Mouse (Mus musculus) cerebellum, adult 2 months (tissue): Measurements from ENCODE around the gene Rps3a1. TPM values are rescaled to one million over a fixed set of nuclear protein-coding genes. Genes with fewer than 3 reads are reported as not detected.

Source experiments
- DNase-seq, 2 experiments: peaks; one replicate each; pipeline ENCODE4 v3.0.0; 2021
- H3K27ac ChIP-seq: fragments of 200-500 bp; 2 replicates; pipeline ENCODE4 v1.5.1; 2012; ENCODE audit warnings: low read length, control low read depth, inconsistent platforms; ENCODE audit not compliant: insufficient read depth
- H3K27me3 ChIP-seq: fragments of 200-500 bp; 2 replicates; pipeline ENCODE4 v1.6.1; 2012; ENCODE audit warnings: inconsistent platforms, mild to moderate bottlenecking, low read length, moderate library complexity; ENCODE audit not compliant: control insufficient read depth, insufficient read depth
- H3K4me1 ChIP-seq: fragments of 200-500 bp; 2 replicates; pipeline ENCODE4 v1.6.1; 2011; ENCODE audit warnings: low read length; ENCODE audit not compliant: control insufficient read depth, insufficient read depth
- H3K4me3 ChIP-seq: fragments of 200-500 bp; replicated peaks from 2 replicates; pipeline ENCODE3; 2011; ENCODE audit warnings: mild to moderate bottlenecking, low read depth, low read length, control low read depth; ENCODE audit not compliant: insufficient read depth
- CTCF ChIP-seq: fragments of 200-500 bp; IDR thresholded peaks from 2 replicates; pipeline ENCODE4 v1.5.1; 2011; ENCODE audit warnings: low read depth, mild to moderate bottlenecking, control low read depth, low read length, moderate library complexity, borderline replicate concordance; ENCODE audit not compliant: insufficient read depth
- POLR2A ChIP-seq: fragments of 200-500 bp; IDR thresholded peaks from 2 replicates; pipeline ENCODE4 v1.6.1; 2011; ENCODE audit warnings: low read length, control low read depth, borderline replicate concordance; ENCODE audit not compliant: insufficient read depth
- WGBS: fragments of 180-500 bp; shearing (Covaris S2); methylation state at CpG from one replicate; pipeline ENCODE4 v1.1.7; 2018; 5-methylcytosine and 5-hydroxymethylcytosine counted together
- polyA plus RNA-seq: library from polyadenylated mRNA; depleted of rRNA; stranded (reverse); fragments of >200 nt; gene quantifications from 2 replicates; pipeline ENCODE4 v1.2.3, GENCODE M21; 2012; rRNA removed

The Rps3a1 gene
- polyA plus RNA-seq, 1 experiment: 638 TPM

GRCm38 (mm10) chr3:86101956-86102355, 40.5 kb downstream of the Rps3a1 start:
- Histone ChIP-seq H3K27ac (no peak overlapping the region), H3K4me3 (no peak overlapping the region), H3K4me1 (no peaks in the 10 kb centered on the region), H3K27me3 (no peaks in the 10 kb centered on the region)
- 86% methylated on average over 6 of the region's 6 CpGs for WGBS
- DNase-seq: no peak
- TF ChIP-seq CTCF: no peak
- TF ChIP-seq POLR2A: no peak

- TF ChIP-seq POLR2A (no peak), CTCF (no peak)
- H3K27me3 ChIP-seq: no peaks in the 10 kb centered on the region
- H3K4me1 ChIP-seq: no peaks in the 10 kb centered on the region
- 79% methylated on average over 5 of the region's 5 CpGs for WGBS
- no peak for DNase-seq
- H3K4me3 ChIP-seq: no peak overlapping the region
- no peak overlapping the region for H3K27ac ChIP-seq
Observed at GRCm38 (mm10) chr3:86093907-86094306, 48.6 kb downstream of the Rps3a1 start.

- no peak for TF ChIP-seq CTCF
- TF ChIP-seq POLR2A: no peak
- no peak for DNase-seq
- no peak overlapping the region for H3K4me3 ChIP-seq
- no peaks in the 10 kb centered on the region for H3K27me3 ChIP-seq
- no peaks in the 10 kb centered on the region for H3K4me1 ChIP-seq
- WGBS: 29% methylated on average over 6 of the region's 6 CpGs
- H3K27ac ChIP-seq: no peak overlapping the region
Observed at GRCm38 (mm10) chr3:86093213-86093845, 49.2 kb downstream of the Rps3a1 start.

Other genes with a start within 250 kb of the Rps3a1 start
- gene Sh3d19, start 171.6 kb downstream of the Rps3a1 start, polyA plus RNA-seq: 14.5 and 15.1 TPM in 2 replicates
- gene Prss48, start 140.2 kb downstream of the Rps3a1 start, polyA plus RNA-seq: not detected in 2 replicates
- gene Lrba, start 82.0 kb upstream of the Rps3a1 start, polyA plus RNA-seq: 18.9 and 20.0 TPM in 2 replicates